Mouse (Mus musculus): ENCODE data around the gene Wfdc2.
A peak's percentile ranks its signal among the peaks of the same experiment; 100 is the strongest.

The Wfdc2 gene

DNA sequence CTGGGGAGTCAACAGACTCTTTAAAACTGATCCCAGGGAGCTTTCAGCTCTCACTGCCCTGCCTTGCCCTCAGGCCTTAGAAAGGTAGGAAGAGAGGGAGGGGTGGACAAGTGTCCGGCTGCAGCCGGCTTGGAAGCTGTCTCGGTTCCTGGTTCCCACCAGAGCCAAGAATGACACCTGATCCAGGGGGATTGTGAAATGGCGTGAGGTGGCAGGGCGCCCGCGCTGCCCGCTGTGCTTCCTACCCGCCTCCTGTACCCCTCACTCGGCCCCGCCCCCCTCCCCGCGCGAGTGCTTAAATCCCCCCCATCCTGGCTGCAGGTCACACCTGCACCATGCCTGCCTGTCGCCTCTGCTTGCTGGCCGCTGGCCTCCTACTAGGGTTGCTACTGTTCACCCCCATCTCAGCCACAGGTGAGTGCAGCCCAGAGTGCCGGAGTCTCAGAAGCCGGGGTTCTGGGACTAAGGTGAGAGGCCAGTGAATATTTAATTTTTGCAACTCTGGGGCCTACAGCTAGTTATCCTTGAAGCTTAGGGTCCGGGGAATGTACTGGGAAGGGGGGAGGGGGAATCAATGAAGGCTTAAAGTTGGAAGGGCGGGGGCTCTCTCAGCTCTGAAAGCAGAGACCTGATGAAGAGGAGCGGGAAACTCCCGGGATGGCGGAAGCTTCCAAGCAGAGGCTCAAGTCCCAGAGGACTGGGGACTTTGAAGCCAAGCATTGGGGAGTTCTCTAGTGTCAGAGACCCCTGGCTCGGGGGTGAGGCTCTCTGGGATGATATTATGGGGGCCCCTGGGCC is at the start of gene Wfdc2:
Gene Wfdc2, plus strand, starts transcription at position 23 of the 798 bp plus-strand sequence.
- no peak for DNase-seq (ENCODE audit: low read depth, low spot score)

DNA sequence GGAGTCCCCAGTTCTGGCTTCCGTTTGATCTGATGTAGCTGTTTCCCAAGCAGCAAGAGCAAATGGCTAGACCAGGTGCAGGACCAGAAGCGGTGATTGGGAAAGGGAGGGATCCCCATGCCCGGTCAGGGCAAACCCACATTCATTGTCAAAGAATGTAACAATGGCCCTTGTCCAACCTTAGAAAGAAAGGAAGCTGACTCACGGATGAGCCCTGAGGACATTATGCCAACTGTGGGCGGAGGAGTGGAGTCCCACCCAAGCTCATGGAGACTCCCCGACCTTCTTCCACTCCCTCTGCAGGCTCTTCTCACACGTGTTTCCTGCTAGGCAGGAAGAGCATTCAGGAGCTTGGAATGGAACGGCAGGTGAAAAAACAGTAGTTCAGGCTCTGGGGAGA is 48.8 kb upstream of the Wfdc2 start:
- DNase-seq (ENCODE audit: low read depth, low spot score): no peak

DNA sequence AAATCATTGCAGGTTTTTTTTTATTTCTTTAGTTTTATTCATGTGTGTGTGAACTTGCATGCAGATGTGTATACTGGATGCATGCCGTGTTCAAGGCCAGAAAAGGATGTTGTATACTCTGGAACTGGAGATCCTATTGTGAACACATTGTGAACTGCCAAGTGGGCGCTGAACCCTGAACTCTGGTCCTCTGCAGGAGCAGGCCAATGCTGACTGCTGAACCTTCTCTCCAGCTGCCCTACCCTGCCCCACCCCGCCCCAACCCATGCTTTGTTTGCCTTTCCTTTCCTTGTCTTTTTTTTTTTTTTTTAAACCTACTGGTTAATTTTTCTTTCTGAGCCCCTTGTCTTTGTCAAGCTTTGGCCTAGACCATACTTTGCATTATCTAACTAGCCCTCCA is 47.3 kb upstream of the Wfdc2 start:
- DNase-seq (ENCODE audit: low read depth, low spot score): no peak

DNA sequence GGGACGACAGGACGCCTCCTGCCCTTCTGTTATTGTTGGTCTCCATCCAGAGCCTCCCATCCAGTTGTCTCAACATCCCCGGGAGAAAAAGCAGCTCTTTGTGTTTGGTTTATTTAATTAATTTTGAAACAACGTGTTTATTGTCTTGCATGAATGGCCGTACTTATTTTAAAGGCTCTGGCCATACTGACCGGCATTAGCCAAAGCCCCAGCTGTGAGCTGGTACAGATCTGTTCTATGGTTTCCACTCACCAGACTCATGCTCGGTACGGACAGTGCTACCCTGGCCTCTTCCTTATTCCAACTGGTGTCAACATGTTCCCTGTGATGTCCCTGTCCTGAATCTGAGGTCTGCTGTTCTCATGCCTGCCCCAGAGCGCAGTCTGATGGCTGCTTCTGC is 46.3 kb upstream of the Wfdc2 start:
- DNase-seq (ENCODE audit: low read depth, low spot score): no peak

DNA sequence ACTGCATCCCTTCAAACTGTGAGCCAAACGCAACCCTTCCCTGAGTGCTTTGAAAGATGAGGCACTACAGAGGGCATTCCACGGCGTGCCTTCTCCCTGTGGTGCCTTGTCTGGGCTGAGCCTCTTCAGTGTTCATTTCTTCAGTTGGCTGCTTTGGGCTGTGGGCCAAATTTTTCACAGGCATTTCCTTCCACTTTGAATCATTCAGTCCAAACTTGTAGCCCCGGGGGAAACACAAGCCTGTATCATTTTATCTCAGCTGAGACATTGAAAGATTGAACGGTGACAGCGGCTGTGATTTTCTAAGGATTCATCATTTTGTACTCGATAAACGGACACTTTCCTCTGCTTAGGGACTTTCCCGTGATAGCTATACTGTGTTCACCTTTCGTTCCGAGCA is 45.6 kb upstream of the Wfdc2 start:
- DNase-seq (ENCODE audit: low read depth, low spot score): no peak

DNA sequence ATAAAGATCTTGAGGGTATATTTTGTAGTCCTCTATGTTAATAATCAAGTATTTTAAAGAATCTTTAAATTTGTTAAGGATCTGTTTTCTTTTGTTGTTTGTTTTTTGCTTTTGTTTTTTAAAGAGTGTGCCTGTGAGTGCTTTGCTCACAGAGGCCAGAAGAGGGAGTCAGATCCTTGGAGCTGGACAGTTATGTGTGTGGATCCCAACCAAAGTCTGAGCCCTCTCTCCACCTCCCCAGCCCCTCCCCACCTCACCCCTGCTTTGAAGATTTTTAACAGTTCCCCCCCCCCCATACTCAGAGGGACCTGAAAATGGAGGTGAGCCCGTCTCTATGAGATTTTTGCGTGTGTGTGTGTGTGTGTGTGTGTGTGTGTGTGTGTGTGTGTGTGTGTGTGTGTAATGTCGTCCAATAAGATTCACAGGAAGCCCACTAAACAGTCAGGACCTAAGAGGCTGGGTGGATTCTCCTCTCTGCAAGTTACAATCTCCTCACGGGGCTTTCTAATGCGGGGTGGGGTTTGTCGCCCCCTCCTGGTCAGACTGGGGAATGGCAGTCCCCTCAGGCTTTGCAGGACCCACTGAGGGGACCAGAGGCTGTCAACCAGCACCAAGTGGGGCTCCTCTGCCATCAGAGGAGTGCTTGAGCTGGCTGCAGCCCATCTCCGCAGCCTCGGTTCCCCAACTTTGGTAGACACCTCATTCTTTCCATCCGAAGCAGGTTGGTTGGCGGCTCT is 44.6 kb upstream of the Wfdc2 start:
- DNase-seq (ENCODE audit: low read depth, low spot score): peak; percentile 42

DNA sequence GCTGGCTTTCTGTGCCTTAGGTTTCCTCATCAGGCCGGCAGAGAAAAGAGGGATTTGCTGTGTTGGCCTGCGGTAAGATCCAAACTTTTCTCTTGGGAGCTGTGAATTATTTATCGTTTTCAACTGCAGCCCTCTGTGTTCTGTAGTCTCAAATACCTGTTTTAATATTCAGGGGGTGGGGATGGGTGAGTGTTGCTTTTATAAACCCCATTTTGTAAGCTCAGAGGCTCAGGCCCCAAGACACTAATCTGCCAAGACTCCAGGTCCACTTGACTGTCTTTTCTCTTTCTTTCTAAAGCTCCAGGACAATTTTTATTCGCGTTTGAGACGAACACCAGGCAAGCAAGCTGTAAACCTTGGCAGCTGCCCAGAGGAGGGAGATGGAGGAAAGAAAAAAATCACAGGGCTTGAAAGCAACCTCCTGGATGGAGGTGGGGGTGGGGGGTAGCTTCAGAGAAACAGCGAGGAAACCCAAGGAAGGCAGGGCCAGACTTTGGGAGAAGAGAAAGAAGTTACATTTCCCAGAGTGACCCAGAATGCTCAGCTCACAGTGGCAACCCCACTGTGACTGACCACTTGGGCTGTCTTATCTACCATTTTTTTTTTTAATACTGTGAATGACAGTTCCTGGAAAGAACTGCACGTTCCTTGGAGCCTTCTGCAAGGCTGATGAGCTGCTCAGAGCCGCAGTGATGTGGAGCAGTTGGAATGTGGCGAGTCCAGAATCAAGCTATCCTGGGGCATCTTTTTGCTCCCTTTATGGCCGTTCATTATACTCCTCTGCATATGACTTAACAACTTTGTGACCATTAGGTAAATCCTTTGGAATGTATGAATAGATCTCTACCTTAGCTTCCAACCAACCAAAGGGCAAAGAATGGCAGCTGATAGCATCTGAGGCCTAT is 43.7 kb upstream of the Wfdc2 start:
- no peak for DNase-seq (ENCODE audit: low read depth, low spot score)

DNA sequence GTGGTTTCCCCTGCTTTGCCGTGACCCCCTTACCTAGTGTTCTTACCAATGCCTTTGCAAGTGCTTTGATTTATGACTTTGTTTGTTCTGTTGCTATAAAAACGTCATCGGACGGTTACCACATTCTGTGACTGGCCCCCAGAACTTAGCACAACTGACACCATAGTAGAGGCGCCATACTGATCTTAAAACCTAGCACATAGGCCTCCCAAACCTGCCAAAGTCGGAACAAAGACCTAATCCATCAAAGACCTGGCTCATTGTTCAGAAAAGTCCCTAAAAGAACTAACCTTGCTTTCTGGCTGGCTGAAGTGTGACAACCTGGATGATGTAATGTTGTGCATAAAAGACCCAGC is 43.1 kb upstream of the Wfdc2 start:
- no peak for DNase-seq (ENCODE audit: low read depth, low spot score)

DNA sequence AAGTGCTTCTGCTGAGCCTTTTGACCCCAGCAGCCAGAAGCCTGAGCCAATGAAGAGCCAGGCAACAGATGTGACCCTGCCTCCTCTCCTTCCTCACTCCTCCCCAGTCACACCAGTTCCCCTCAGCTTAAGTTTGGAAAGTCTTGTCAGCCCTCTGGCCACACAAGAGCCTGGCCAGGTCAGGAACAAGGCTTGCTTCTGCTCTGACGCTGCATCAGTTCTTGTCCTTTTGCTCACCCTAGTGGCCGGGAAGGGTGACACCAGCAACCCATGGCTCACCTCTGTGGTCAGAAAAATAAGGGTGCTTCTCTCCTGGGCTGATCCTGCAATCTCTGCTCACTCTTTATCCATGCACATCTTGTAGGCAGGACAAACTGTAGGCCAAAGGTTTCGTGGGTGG is 41.4 kb upstream of the Wfdc2 start:
- peak; percentile 59 for DNase-seq (ENCODE audit: low read depth, low spot score)

DNA sequence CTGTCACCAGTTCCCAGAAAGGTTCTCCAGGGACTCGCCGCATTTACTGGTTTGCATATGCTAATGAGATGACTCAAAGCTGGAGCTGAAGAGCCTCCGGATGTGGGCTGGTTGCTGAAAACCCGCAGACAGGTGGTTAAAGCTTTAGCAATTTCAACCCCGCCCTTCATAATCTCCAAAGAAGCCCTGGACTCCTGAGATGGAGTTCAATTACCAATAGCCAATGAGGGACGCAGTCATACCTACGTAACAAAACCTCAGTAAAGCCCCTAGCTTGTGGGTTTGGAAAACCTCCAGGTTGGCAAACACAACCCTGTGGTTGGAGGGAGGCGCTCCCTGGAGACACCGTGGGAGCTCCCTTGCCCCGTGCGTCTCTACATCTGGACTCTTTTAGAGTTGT is 40.4 kb upstream of the Wfdc2 start:
- DNase-seq (ENCODE audit: low read depth, low spot score): no peak

DNA sequence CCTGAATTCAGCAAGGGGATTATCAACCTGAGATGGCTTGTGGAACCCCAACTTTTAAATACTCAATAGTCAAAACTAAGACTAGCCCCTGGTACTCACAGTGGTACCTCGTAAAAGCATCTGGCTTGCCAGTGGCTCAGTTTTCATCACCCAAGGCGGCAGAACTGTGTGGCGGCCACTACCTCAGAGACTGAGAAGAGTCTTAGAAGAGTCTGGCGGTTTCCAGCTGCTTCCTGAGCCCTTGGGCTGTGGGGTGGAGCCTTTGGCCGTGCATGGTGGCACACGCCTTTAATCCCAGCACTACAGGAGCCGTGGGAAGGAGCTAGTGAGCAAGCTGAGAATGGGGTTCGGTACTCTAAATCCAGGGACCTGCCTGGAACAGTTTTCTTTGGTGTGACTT is 39.9 kb upstream of the Wfdc2 start:
- DNase-seq (ENCODE audit: low read depth, low spot score): no peak

DNA sequence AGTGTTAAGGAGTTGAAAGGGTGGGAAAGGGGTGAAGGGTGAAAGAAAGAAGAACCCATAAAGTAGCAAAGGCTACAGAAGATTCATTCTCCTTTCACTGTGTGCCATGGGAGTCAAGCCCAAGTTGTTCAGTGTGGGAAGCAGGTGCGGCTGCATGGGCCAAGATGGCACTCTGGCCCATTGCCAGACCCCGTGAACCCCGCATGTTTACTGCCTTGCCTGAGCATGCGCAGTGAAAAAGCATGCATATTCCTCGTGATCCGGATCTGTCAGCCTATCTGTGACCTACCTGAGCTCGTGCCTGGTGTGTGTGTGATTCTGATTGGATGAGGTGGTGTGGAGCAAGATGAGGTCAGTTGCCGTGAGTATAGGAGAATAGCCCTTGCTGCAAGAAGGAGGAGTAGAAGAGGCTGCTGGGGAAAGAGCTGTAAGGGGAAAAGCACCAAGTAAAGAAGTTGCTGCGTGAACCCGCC is 38.9 kb upstream of the Wfdc2 start:
- no peak for DNase-seq (ENCODE audit: low read depth, low spot score)

DNA sequence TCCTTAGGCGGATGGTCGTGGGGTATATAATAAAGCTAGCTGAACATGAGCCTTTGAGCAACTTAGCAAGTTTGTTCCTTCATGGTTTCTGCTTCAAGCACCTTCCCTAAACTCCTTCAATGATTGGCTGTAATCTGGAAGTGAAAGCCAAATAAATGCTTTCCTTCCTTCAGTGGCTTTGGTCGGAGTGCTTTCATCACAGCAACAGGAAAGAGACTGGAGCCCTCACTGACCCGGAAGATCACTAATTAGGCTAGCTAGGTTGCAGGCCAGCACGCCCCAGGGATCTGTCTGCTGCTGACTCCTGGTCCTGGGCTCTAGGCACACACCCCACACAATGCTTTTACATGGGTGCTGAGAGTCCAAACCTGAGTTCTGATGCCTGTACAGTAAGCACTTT is 33.7 kb upstream of the Wfdc2 start:
- DNase-seq (ENCODE audit: low read depth, low spot score): no peak

DNA sequence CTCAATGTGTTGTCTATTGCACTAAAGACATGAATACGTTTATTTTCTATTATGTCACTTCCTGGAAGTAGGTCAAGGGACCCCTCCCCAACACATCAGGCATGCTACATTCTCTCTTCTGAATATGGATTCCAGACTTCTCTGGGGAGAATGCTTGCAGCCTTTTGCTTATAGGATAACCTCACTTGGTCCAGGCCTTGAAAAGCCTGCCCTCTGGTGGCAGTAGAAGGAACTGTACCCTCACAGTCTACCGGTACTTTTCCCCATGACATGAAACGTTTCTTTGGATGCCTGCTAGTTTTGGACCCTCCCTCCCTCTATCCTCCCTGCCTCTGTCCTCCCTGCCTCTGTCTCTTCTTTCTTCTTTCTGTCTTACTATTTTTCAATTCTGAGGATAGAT is 31.0 kb upstream of the Wfdc2 start:
- peak; percentile 40 for DNase-seq (ENCODE audit: low read depth, low spot score)

DNA sequence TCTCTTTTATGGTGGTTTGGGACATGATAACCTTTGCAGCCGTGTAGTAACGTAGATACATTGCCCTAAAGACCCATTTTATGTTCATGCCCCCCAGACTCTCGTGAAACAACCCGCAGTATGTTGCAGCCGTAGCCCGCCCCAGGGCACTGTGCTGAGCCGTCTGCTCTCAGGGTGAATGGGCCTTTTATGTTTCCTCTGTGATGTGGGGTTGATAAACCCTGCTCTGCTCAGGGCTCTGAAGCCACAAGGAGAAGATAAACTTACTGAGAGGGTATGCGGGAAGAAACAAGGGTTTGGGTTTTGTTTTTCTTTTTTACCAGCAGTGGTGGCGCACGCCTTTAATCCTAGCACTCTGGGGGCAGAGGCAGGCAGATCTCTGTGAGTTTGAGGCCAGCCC is 27.9 kb upstream of the Wfdc2 start:
- no peak for DNase-seq (ENCODE audit: low read depth, low spot score)

DNA sequence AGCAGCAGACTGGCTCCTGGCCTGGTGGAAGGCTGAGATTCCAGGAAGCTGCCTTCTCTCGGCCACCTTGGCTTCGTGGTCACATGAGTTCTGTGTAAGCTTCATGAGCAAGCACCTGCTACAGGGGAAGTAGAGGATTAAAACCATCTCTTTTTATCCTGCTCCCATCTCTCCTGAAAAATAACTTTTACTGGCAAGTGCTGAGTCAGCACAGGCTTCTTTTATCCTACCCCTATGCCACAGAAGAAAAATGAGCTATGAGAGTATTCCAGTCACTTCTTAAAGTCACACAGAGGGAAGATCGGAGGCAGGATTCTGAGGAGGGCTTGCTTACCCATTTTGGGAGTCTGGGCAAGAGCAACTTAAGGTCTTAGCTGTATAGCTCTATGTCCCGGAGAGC is 25.2 kb upstream of the Wfdc2 start:
- no peak for DNase-seq (ENCODE audit: low read depth, low spot score)

DNA sequence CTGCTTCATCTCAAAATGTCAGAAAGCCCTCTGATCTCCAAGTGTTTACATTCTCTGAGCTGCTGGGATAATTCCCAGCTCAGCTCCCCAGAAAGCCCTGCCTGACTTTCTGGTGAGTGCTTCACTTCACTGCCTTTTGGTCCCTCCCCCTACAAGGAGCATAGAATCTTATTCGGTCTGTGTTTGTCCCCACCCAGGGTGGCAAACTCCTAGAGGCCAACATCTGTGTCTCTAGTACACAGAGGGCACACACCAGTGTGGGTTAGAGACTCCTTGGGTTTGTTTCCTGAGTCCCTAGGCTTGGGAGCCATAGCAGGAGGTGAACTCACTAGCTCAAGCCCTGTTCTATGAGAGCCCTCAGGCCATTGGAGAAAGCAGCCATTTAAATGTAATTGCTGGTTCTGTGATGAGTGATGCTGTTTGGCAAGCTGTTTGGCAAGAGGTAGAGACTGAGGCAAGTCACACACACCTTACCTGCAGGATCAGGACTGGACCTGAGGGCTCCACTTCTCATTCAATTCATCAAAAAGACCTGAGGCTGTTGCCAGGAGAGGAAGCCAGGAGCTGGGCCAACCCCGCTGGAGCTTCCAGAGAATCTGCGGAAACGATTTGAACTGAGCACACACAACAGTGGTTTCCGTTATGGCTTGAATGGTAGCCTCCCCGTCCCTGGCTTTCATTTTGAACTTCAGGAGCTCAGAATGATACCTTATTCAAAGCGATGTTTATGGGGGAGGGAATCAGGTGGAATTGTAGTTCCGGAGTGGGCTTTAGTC is 21.4 kb upstream of the Wfdc2 start:
- no peak for DNase-seq (ENCODE audit: low read depth, low spot score)

DNA sequence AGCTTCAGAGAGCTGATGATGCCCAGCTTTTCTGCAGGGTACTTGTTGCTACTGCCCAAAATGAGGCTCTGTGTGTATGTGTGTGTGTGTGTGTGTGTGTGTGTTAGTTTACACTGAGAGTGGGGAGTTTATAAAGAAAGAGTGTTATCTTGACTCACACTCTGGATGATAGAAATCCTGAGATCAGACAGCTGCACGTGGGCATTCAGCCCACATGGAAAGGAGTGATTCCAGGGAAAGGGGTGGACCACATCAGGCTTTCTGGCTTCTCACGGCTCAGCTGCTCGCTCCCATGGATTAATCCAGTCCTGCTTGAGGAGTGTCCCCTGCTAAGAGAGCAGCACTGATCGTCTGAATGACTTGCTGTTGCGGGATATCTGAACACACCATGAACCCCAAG is 20.1 kb upstream of the Wfdc2 start:
- no peak for DNase-seq (ENCODE audit: low read depth, low spot score)

DNA sequence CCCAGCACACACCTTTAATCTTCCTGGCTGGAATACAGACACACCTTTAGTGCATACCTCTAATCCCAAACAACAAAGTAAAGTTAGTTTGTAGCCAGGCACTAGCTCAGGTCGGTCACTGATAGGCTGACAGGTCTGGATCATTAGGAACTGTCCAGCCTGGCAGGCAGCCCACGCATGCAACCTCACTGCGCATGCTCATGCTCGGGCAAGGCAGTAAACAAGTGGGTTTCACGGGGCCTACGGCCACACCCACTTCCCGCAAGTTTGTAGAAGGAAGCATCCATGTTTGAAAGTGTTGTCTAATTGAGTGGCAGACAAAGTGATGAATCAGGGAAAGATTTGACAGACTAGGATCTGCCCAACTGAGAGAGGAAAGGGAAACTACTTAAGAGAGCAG is 19.6 kb upstream of the Wfdc2 start:
- DNase-seq (ENCODE audit: low read depth, low spot score): no peak

DNA sequence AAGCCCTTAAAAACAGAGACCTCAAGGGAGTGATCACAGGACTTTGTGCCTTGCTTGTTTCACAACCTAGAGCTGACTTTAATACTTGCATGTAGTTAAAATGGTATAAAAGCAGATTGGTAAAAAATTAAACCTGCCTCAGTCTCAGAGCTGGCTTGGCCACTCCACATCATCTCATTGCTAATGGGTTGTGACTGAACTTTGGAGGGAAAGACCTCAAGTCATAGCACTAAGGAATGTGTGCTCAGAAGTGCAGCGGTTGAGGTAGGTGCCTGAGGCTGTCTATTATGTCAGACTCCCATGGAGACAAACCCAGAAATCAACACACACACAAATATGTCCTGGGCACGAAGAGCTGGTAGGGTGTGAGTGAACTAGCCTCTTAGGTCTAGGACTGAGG is 18.5 kb upstream of the Wfdc2 start:
- no peak for DNase-seq (ENCODE audit: low read depth, low spot score)

DNA sequence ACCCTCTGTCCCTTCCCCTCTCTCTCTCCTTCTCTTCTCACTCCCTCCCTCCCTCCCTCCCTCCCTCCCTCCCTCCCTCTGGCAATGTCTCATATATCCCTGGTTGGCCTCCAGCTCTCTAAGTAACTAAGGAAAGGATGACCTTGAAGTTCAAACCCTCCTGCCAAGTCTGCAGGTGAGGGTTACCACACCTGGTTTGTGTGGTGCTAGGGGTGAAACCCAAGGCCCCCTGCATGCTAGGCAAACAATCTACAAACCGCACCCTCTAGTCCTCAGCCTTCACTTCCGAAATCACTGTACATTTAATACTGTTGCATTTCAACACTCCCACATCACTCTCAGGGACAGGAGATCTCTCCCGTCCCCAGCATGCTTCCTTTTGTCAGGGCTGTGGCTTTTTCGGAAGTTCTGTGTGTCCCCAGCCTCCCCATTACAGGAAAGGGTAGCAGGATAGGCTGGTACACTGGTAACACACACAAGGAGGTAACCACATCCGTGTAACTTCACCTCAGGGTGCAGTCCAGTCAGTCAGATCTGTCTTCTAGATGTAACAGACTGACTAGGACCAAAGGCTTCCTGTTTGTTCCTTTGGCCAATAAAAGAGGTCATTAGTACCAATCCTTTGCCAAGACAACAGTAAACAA is 17.6 kb upstream of the Wfdc2 start:
- no peak for DNase-seq (ENCODE audit: low read depth, low spot score)

Data from retina, adult 2 months (tissue).